Mouse (Mus musculus) limb, embryonic 11.5 days (tissue): Measurements from ENCODE around the gene Vash1. TPM values are rescaled to one million over a fixed set of nuclear protein-coding genes. Genes with fewer than 3 reads are reported as not detected.

Source experiments
- ATAC-seq: fragments of 200-750 bp; cut with Nextera tagmentation; 2 replicates; pipeline ENCODE4 v1.8.0; 2017; ENCODE audit warnings: low read depth; ENCODE audit not compliant: insufficient number of reproducible peaks, low FRiP score, low TSS enrichment
- DNase-seq: peaks from one replicate; pipeline ENCODE4 v3.0.0-alpha.2; 2015; ENCODE audit warnings: low spot score
- H3K27ac ChIP-seq: fragments of 300-500 bp; sonication (generic); replicated peaks from 2 replicates; pipeline ENCODE4 v1.5.1; 2014; ENCODE audit warnings: low read depth, mild to moderate bottlenecking, low read length
- H3K27me3 ChIP-seq: fragments of 300-500 bp; sonication (generic); 2 replicates; pipeline ENCODE4 v1.6.1; 2014; ENCODE audit warnings: mild to moderate bottlenecking, low read length, mixed read lengths; ENCODE audit not compliant: control insufficient read depth, insufficient read depth
- H3K36me3 ChIP-seq: fragments of 300-500 bp; sonication (generic); 2 replicates; pipeline ENCODE4 v1.6.1; 2014; ENCODE audit warnings: mild to moderate bottlenecking, low read length, moderate library complexity, mixed read lengths; ENCODE audit not compliant: control insufficient read depth, insufficient read depth
- H3K4me1 ChIP-seq: fragments of 300-500 bp; sonication (generic); 2 replicates; pipeline ENCODE4 v1.6.1; 2014; ENCODE audit warnings: low read length, mixed read lengths; ENCODE audit not compliant: control insufficient read depth, insufficient read depth
- H3K4me2 ChIP-seq: fragments of 300-500 bp; sonication (generic); 2 replicates; pipeline ENCODE4 v1.6.1; 2014; ENCODE audit warnings: low read depth, mild to moderate bottlenecking, moderate library complexity; ENCODE audit not compliant: severe bottlenecking
- H3K4me3 ChIP-seq: fragments of 300-500 bp; sonication (generic); 2 replicates; pipeline ENCODE4 v1.5.1; 2014; ENCODE audit warnings: low read depth, low read length
- H3K9ac ChIP-seq: fragments of 300-500 bp; sonication (generic); 2 replicates; pipeline ENCODE4 v1.6.1; 2014; ENCODE audit warnings: mild to moderate bottlenecking, low read length
- H3K9me3 ChIP-seq: fragments of 300-500 bp; sonication (generic); 2 replicates; pipeline ENCODE4 v1.6.1; 2016; ENCODE audit warnings: low read length; ENCODE audit not compliant: control insufficient read depth
- WGBS: fragments of 180-500 bp; shearing (Covaris S2); extraction: QIAGEN DNeasy Blood & Tissue Kit; methylation state at CpG from one replicate; pipeline ENCODE4 v1.1.7; 2014; 5-methylcytosine and 5-hydroxymethylcytosine counted together
- polyA plus RNA-seq: library from polyadenylated mRNA; unstranded; fragments of >200 nt; fragmentation: Nextera tagmentation; extraction: Ambion mirVana; gene quantifications from 2 replicates; pipeline ENCODE4 v1.2.1, GENCODE M21; 2014

Vash1 gene
- polyA plus RNA-seq, 1 experiment from 2014 or later = 11.9 TPM

DNA sequence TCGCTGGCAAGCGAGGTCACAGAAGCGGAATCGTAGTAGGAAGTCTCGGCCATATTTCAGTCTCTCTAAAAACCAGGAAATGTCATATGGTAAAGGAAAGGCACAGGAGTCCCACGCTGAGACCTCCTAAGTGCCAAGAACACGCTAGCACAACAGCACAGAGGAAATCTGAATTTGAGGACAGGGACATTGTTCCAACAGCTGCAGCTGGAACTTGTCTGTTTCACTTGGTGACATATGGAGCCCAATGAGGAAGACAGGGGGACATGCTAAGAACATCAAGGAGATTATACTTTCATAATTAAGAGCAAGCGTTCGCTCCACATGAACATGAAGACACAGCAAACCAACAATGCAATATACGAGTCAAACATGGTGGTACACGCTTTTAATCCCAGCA, 38.5 kb downstream of the Vash1 start:
- Histone ChIP-seq H3K9me3 (no peaks in the 10 kb centered on the region), H3K36me3 (no peaks in the 10 kb centered on the region; the same call in 1 of the 2 replicates), H3K4me2 (no peak overlapping the region), H3K4me1 (no peaks in the 10 kb centered on the region), H3K4me3 (no peak overlapping the region), H3K27ac (no peak overlapping the region), H3K9ac (no peak overlapping the region), H3K27me3 (no peaks in the 10 kb centered on the region)
- ATAC-seq (no peak), DNase-seq (no peak)
- 92% methylated on average over 11 of the region's 11 CpGs for WGBS

DNA sequence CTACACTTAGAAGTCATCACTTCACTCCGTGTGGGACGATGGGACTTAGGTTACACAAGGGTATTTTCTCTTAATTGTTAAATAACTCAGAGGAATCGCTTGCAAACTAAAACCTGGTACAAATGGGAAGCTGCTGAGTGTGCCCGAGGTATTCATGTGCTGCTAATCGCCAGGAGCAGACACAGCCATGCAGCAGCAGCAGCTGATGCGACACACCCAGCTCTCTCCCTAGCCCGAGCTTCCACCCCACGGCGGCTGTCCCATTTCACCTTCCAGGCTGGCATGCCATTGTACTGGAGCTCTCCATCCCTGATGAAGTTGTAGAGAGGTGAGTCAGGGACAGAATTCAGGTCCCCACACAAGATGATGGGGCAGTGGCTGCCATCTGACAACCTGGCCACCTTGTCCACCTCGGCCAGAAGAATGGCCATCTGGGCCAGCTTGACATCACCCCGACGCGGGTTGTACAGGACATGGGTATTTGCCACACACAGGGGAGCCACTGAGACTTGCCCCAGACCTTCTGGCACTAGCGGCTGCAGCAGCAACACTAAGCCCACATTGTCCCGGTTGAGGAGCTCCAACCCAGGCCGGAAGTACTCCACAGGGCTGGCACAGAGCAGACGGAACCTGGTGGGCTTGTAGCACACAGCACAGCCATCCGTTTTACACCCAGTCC, 41.6 kb downstream of the Vash1 start:
- no peak for ATAC-seq
- no peaks in the 10 kb centered on the region for H3K9me3 ChIP-seq
- no peak for DNase-seq
- no peak overlapping the region for H3K4me2 ChIP-seq
- H3K4me1 ChIP-seq = no peaks in the 10 kb centered on the region
- H3K36me3 ChIP-seq = no peaks in the 10 kb centered on the region; the same call in 1 of the 2 replicates
- no peak overlapping the region for H3K9ac ChIP-seq
- WGBS = 86% methylated on average over 18 of the region's 18 CpGs
- H3K4me3 ChIP-seq = no peak overlapping the region
- H3K27ac ChIP-seq = no peak overlapping the region
- no peaks in the 10 kb centered on the region for H3K27me3 ChIP-seq

DNA sequence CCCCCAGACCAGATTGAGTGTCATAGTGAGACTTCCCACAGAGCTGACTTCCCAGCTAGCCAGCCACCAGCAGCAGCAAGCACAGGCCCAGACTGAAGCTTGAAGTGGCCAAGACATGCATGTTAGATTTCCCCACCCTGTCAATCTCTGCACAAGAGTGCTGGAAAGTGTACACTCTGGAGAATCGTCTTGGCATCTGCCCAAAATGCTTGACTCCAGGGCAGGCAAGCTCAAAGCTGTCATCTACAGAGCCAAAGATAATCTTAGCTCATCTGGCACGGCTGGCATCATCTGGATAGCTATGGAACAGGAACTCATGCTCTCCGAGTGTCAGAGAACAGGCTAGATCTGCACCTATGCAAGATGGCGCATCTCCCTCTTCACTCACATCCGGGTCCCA, 43.0 kb downstream of the Vash1 start:
- Histone ChIP-seq H3K27ac (no peak overlapping the region), H3K36me3 (no peaks in the 10 kb centered on the region; the same call in 1 of the 2 replicates), H3K9ac (no peak overlapping the region), H3K4me2 (no peak overlapping the region), H3K27me3 (no peaks in the 10 kb centered on the region), H3K4me1 (no peaks in the 10 kb centered on the region), H3K9me3 (no peaks in the 10 kb centered on the region), H3K4me3 (no peak overlapping the region)
- ATAC-seq (no peak), DNase-seq (no peak)
- WGBS = 90% methylated on average over 5 of the region's 5 CpGs

DNA sequence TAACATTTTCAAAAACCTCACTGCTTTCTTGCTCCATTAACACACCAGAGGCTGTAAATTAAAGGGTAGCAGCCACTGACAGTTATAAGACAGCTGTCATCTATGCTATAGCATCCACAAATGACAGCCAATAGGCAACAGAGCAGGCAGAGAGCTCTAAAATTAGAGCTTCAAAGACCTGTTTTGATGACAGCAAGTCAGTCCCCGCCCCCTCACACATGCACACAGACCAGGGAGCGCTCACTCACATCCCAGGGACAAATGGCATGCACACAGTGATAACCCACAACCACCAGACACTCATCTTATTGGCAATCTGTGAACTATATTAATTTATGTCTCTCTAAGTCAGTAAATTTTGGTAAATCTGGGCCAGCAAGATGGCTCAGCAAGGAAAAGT, 45.8 kb downstream of the Vash1 start:
- H3K4me2 ChIP-seq = no peak overlapping the region
- H3K27ac ChIP-seq = no peak overlapping the region
- no peaks in the 10 kb centered on the region for H3K27me3 ChIP-seq
- no peak overlapping the region for H3K9ac ChIP-seq
- no peaks in the 10 kb centered on the region for H3K36me3 ChIP-seq
- H3K4me1 ChIP-seq = no peaks in the 10 kb centered on the region
- ATAC-seq = no peak
- H3K9me3 ChIP-seq = no peaks in the 10 kb centered on the region
- no peak overlapping the region for H3K4me3 ChIP-seq
- WGBS = 54% methylated on average over 2 of the region's 2 CpGs
- no peak for DNase-seq

DNA sequence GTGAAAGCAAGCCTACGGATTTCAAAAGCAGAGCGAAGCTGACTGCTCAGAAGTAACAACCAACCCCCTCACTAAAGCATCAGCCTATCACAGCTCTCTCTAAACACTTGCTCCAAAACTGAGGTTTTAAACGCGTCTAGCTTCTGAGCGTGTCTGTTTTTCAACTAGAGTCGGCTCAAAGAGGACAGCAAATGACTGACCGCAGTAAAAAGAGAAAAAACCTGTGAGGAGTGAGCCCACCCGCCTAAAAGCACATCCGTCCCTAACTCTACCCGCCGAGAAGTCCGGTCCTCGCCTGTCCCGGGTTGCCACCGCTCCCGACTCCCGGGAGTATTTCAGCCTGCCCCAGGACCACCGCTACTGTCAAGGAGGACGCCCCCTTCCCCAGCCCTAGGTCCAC, 47.2 kb downstream of the Vash1 start:
- Histone ChIP-seq H3K27ac (no peak overlapping the region), H3K4me3 (peak overlapping the region; percentile 77), H3K36me3 (no peaks in the 10 kb centered on the region), H3K4me1 (no peaks in the 10 kb centered on the region), H3K27me3 (no peaks in the 10 kb centered on the region), H3K4me2 (peak overlapping the region; percentile 92), H3K9me3 (no peaks in the 10 kb centered on the region), H3K9ac (peak overlapping the region; percentile 71)
- no peak for DNase-seq
- peak; percentile 28; the same call in 1 of the 2 replicates for ATAC-seq
- under 1% methylated on average over 19 of the region's 19 CpGs for WGBS

DNA sequence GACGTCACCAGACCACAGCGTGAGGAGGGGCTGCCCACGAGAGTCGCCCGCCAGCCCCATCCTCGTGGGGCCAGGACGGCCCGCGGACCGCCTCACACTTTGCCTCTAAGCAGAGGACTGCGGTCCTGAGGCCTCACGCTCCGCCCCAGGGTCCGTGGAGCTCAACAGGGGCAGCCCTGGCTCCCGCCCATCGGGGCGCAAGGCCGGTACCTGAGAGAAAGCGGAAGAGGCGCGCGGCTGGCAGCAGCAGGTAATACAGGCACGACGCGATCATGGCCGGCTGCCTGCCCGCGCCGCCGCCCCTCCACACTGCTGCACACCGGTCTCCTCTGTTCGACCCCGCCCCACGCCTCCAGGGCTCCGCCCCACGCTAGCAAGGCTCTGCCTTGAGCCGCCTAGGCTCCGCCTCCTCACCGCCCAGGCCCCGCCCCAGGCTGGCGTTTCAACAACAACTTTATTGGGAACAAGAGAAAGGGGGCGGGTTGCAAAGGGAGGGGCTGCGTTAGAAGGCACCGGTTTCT, 47.7 kb downstream of the Vash1 start, which contains the start of gene Angel1:
Gene Angel1, minus strand, starts transcription at position 341 of the 521 bp plus-strand sequence.
- H3K4me3 ChIP-seq = peak within 1 kb of the TSS; percentile 77

DNA sequence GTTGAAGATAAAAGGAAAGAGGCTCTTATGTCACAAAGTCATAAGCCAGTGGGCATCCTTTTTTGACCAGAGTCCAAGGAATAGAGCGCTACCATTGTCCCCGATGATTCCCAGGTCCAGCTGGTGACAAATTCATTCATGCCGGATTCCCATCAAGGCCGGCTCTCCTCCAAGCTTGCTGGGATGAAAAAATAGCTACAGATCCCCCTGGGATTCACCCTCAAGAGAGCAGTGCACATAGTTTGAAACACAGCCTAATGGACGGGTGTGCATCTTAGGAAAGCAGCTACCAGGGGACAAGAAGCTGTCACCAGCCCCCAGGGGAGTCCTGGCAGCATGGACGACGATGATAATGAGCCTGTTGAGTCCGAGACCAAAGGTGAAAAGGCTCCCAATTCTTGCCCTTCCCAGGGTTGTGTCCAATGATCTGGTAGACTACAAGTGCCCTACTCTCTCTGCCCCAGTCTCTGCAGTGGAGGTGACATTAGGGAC, 55.9 kb downstream of the Vash1 start, which contains the start of gene Lrrc74a:
Gene Lrrc74a, plus strand, starts transcription at position 51 of the 492 bp plus-strand sequence.
- Histone ChIP-seq H3K9ac (no peak within 1 kb of the TSS), H3K4me3 (no peak within 1 kb of the TSS), H3K9me3 (no peaks in the 10 kb centered on the region), H3K27me3 (no peaks in the 10 kb centered on the region), H3K4me1 (no peaks in the 10 kb centered on the region), H3K27ac (no peak within 1 kb of the TSS), H3K4me2 (no peak within 1 kb of the TSS), H3K36me3 (no peaks in the 10 kb centered on the region)
- WGBS = 88% methylated on average over 8 of the region's 8 CpGs
- DNase-seq (no peak), ATAC-seq (no peak)

More for the DNA sequence above, 47.7 kb downstream of the Vash1 start, which contains the start of gene Angel1:
- WGBS = under 1% methylated on average over 43 of the region's 44 CpGs
- H3K36me3 ChIP-seq = no peaks in the 10 kb centered on the region
- DNase-seq (peak; percentile 98), ATAC-seq (peak; percentile 98)
- no peaks in the 10 kb centered on the region for H3K27me3 ChIP-seq
- no peaks in the 10 kb centered on the region for H3K4me1 ChIP-seq
- no peaks in the 10 kb centered on the region for H3K9me3 ChIP-seq
- peak within 1 kb of the TSS; percentile 92 for H3K4me2 ChIP-seq
- no peak within 1 kb of the TSS for H3K27ac ChIP-seq
- peak within 1 kb of the TSS; percentile 71 for H3K9ac ChIP-seq
